Mouse (Mus musculus): ENCODE measurements around the gene Iqcb1.
A peak's percentile ranks its signal among the peaks of the same experiment; 100 is the strongest.
"Not testable (repeated sequence)": the region's sequence is repeated elsewhere in the genome, so short reads cannot be mapped to it uniquely, and the experiment has no call there.

The Iqcb1 gene

DNA sequence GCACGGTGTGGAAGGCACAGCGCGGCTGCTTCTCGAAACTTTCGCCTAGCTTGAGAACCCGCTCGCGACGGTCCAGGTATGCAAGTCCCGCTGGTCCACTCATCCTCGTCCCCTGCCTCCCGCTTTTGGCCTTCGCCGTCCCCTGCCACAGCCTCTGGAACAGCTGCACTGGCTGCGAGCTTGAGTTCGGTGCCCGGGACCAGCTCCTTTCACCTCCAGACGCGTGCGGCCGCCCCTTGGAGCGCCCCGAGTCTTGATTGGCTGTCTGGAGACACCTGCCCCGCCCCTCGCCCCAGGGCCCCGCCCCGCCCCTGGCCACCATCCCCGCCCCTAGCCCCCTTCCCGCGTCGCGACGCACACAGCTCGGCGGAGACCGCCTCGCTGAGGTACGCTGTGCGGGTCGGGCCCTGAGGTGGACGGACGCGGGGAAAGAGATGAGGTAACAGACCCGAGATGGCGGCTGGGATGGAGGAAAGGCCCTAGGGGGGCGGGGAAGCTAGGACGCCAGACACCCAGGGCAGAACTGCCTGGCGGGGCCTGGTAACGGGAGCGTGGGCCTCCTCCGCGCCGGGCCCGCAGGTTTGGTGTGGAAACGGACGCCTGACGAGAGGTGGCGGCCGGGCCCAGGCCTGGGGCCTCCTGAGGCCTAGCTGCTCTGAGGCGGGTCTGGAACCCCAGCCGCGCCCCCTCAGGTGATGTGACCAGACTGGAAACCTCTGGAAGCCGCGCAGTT lies at the start of gene Iqcb1:
TSS of gene Iqcb1 (plus strand) at position 332 of the 733 bp plus-strand sequence.
- DNase-seq (ENCODE audit: low read depth, low spot score), result peak; percentile 77

DNA sequence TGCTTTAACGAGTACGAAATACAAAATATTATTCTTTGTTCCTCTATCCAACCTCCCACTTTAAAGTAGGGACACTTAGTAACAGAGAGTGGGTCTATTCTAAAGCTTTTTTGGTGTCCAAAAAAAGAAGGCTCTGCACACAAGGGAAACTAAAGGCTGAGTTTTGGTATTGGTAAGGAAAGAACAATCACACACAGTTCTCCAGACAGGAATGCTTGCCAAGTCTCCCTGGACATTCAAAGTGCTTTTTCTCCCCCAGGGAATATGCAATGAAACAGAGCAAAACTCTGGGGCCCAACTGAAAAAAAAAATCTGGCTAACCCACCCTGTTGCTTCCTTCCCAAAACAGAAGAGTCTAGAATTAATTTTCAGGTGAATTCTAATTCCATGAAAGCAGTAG lies 44.0 kb upstream of the Iqcb1 start:
- DNase-seq (ENCODE audit: low read depth, low spot score), result no peak

DNA sequence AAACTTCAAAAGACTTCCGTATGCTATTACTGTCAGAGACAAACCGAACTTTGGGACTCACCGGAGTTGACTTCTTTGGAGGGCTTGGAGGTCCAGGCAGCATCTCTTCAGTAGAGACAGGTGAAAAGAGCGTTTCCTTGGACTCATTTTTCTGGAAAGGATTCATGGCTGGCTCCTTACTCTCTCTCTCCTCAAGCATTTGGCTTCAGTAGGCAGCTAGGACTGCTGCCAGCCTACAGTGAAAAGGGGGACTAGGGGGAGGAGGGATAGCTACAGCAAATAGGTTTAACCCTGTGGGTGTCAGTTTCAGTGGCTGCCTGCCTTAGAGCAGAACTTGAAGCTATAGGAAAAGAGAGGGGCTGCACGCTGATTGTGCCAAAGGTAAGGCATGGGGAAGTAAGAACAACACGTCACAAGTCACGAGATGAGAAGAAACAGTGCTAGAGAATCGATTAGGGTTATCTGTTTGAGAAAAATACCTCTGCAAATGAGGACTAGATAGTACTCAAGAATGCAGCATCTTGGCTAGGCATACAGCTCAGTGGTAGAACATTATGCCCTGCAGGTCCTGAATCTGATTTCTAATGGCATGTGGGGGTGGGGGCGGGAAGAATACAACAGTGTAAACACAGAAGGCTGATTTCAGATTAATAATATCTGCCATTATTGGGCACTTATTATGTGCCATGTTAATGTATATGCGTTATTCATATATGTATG lies 43.4 kb upstream of the Iqcb1 start, which contains the start of gene Slc15a2:
TSS of gene Slc15a2 (minus strand) at position 369 of the 720 bp plus-strand sequence.
- no peak for DNase-seq (ENCODE audit: low read depth, low spot score)

DNA sequence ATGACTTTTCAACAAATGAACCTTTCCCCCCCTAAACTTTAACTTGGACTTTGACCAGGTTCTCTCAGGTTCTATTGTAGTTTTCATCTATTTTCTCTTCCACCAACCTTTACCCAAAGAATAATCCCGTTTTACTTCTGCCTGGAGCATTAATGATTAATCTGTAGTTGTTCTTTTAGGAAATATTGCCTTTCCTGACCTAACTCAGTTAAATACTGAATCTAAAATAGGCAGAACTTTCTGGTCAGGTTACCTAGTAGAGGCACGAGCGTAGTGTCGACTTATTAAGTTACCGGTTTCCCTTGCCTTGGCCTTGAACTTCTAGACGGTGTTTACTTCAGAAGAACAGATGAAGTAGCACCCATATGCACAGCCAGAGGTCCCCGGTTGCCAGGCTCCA lies 41.7 kb upstream of the Iqcb1 start:
- no peak for DNase-seq (ENCODE audit: low read depth, low spot score)

DNA sequence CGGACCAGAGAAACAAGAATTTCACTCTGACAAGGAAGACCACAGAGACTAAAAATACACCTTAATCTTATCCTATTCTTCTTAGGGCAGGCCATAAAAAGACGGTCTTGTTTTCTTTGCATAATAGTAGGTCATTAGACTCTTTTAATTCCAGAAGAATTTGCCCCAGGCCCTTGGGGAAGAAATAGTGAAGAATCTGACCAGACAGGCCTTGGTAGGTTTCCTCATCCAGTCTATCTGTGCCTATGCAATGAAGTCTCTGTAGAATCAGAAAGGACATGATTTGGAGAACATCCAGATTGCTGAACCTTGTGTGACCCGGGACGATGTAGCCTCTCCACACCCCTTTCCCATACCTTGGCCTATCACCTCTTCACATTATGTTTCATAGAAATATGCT lies 38.0 kb upstream of the Iqcb1 start:
- DNase-seq (ENCODE audit: low read depth, low spot score), result no peak

DNA sequence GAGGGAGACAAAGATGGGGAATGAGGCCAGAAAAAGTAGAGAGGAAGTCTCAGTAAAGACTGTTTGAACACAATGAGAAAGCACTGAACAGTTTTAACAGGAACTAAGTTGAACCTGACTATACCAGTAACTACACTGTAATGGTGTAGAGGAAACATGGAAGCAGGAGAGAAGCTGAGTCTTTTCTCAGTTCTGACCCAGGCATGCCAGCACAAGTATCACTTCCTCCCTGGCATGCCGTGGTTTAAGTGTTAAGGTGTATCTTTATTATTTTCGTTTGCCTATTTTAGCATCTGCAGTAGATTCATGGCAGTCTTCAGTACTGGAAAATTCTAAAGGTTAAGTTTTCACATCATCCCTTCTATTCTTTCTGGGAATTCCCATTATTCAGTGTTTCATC lies 33.2 kb upstream of the Iqcb1 start:
- no peak for DNase-seq (ENCODE audit: low read depth, low spot score)

DNA sequence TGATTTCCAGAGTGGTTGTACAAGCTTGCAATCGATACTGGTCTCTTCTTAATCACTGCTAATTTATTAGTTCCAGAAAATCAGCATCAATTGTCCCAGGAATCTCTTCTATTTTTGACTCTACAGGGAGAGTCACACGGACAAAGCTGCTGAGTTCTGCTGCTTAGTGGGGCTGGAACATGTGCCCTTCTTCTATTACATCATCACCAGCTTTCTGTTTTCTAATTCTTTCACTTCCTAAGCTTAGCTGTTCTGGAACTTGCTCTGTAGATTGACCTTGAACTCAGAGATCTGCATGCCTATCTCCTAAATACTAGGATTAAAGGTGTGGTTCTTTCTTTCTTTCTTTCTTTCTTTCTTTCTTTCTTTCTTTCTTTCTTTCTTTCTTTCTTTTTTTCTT lies 29.9 kb upstream of the Iqcb1 start:
- DNase-seq (ENCODE audit: low read depth, low spot score), result no peak

DNA sequence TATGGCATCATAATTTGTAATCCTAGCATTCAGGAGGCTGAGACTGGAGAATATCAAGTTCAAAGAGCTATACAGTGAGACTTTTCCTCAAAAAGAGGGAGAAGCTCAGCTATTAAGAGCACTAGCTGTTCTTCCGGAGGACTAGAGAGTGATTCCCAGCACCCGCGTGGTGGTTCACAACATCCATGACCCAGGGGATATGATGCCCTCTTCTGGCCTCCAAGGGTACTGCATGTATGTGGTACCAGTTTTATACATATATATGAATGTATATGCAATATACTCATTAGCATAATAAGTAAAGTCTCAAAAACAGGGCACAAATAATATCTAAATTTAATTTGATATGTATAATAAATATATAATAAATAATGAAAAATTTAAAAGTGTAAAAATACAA lies 25.8 kb upstream of the Iqcb1 start:
- DNase-seq (ENCODE audit: low read depth, low spot score), result no peak

DNA sequence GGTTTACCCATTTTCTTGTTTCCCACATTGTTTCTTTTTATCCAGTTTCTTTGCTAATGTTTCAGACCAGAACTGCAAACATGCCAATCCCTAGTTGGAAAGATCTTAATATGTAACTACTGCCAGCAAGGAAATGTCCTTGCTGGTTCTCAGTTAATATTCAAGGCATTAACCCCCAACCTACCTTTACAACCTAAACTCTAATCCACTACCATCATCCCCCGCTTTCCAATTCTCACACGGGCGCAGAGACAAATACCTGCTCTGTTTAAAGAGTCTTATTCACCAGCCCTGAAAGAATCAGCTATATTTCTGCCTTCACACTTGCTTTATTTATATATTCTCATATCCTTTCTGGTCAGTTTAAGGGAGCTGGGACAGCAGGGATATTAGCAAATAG lies 19.6 kb upstream of the Iqcb1 start:
- no peak for DNase-seq (ENCODE audit: low read depth, low spot score)

DNA sequence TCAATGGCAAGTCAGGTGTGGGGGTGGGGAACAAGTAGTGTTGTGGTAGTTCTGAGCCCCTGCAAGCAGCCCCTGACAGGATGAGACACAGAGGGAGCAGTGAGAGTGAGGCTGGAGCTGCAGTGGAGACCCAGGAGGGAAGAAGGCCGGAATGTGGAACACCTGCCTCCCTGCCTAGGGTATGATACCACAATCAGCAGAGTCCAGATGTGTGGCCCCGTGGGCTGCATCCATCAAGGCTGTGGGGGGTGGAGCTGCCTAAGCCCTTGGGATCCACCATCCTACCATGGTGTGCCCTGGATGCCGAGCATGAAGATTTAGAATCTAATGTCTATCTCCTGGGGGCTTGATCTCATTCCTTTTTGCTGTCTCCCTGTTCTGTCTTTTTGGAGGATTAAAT lies 14.5 kb upstream of the Iqcb1 start:
- no peak for DNase-seq (ENCODE audit: low read depth, low spot score)

DNA sequence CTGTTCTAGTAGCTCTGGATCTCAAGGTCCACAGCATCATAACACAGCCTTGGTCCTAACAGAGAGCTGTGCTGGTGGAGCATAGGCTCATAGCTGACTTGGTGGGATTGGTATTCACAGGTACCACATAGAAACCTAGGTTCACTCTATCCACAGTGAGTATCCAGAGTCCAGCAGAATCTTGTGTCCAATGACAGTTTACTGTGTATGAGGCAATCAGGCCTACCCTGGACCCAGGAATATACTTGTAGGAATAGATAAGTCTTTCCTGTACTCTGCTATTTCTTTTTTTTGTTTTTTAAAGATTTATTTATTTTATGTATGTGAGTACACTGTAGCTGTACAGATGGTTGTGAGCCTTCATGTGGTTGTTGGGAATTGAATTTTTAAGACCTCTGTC lies 11.3 kb upstream of the Iqcb1 start:
- no peak for DNase-seq (ENCODE audit: low read depth, low spot score)

DNA sequence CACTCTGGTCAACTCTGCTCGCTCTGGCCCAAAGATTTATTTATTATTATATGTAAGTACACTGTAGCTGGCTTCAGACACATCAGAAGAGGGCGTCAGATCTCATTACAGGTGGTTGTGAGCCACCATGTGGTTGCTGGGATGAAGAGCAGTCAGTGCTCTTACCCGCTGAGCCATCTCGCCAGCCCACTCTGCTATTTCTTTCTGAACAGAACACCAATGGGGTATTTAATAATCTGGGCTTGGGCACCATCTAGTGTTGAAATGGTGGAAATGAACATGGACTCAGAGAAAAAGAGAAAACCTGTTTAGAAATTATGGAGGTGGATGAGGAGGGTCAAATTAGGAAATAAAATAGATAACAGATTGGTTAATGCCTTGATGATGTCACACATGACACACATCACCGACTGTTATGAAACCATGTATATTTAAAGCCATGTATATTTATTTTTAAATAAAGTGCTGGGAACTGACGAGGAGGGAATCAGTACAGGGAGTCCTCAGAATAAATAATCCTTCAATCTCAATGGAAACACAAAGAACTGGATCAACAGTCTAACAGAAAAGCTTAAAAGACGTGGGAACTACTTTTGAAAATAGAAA lies 10.8 kb upstream of the Iqcb1 start:
- peak; percentile 95 for DNase-seq (ENCODE audit: low read depth, low spot score)

DNA sequence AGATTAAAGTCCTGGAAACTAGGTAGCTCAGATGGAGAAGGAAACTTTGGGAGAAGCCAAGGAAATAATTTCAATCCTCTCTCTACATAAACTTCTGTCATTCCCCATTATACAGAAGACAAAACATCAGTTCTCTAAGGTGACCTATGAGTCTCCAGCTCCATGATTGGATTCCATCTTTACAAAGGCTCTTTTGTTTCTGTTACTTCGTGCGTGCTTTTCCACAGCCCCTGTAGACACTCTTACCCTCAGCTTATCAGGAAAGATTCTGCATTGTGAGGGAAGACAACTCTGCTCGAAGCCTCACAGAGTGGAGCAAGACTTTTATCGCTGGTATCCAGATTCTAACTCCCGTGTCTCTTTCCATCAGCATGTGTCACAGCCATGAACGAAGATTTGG lies 8.2 kb upstream of the Iqcb1 start:
- DNase-seq (ENCODE audit: low read depth, low spot score), result no peak

DNA sequence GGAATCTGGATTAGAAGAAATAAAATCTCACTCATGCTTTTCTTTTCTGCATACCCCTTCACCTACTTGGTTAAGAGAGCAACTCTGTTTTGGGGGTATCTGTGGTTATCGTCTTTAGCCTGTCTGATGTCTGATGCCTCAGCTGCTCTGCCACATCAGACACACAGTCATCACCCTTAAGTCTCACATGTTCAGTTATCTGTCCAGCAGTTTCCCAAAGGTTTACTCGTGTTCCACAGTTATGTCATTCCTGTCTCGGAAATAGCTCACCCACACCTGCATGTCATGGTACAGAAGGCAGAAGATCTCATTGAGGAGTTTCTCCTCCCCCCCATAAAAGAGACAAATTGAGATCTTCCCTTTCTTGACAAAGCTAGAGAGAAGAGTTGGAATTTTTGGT lies 7.4 kb upstream of the Iqcb1 start:
- peak; percentile 14 for DNase-seq (ENCODE audit: low read depth, low spot score)

DNA sequence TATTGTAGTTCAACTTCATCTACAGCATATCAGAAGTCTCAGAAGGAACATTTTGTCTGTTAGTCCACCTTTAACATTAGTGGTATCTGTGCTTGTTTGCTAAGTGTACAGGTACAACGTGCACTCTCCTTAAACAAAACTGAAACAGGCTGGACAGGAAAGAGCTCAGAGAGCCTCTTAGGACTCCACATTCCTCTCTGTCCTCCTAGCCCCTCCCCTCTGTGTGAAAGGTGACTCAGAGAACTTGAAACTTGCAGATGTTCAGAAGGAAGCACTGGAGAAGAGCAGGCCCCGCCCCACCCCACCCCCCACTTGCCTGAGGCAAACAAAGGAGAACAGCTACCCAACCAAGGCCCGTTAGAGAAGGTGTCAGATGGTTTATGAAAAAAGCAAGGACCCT lies 6.7 kb upstream of the Iqcb1 start:
- DNase-seq (ENCODE audit: low read depth, low spot score), result peak; percentile 99

DNA sequence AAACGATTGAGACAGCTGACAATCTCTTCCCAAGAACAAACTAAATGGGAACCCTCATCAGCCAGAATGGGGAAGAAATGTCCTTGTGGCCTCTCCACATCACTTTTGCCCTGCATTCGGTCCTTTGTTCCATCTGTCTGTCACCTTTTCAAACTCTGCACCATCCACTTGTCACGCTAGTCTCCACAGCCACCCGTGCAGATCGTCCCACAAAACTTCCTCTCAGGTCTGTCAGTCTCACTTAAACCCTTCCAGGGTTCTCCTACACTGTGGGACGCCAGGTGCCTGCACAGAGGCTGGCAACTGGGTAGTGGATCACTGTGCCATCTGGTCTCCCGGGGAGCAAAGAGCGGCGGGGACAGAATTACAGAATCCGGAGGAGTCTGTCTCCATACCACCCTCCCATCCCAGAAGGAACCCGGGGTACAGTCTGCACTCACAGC lies 553 bp upstream of the Iqcb1 start:
- DNase-seq (ENCODE audit: low read depth, low spot score), result peak; percentile 6

DNA sequence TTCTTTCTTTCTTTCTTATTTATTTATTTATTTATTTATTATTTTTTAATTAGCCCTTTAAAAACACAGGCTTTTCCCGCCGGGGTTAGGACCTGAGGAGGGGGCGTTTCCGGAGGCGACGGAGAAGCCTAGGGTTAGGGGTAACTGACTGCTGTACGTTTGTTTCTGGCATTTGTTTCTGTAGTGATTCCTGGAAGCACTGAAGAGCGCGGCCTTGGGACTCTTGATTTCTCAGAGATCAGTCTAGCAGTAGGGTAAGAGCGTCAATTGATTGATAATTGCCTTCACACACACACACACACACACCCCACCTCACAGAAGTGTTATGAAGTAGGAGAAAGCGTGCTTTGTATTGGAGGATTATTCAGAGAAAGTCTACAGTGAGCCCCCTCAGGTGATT lies 635 bp downstream of the Iqcb1 start:
- peak; percentile 32 for DNase-seq (ENCODE audit: low read depth, low spot score)

DNA sequence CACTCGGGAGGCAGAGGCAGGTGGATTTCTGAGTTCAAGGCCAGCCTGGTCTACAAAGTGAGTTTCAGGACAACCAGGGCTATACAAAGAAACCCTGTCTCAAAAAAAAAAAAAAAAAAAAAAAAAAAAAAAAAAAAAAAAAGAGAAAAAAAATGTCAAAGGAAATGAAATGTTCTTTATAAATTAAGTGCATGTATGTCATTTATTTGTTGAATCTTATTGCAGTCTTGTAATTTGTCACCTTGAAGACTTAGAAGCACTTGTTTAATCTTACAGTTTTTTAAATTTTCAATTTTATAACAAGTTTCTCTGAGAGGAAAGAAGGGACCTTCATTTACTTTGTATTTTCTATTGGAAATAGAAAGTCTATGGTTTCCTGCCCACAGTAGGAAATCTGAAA lies 18.7 kb downstream of the Iqcb1 start:
- not testable (repeated sequence) for DNase-seq (ENCODE audit: low read depth, low spot score)

DNA sequence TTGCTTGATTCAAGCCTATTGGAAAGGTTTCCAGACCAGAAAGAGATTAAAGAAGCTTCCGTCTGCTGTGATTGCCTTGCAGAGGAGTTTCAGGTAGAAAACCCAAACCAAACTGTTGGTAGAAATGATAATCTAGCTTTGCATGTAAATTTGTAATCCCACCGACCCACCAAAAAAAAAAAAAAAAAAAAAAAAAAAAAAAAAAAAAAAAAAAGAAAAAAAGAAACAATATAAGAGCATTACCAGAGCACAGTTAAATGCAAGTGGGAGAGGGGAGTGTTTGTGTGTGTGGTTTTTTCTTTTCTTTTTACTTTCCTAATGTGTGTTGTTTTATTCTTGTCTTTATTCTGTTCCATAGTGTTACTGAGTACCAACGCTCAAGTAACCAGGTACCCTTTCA lies 23.0 kb downstream of the Iqcb1 start:
- no peak for DNase-seq (ENCODE audit: low read depth, low spot score)

DNA sequence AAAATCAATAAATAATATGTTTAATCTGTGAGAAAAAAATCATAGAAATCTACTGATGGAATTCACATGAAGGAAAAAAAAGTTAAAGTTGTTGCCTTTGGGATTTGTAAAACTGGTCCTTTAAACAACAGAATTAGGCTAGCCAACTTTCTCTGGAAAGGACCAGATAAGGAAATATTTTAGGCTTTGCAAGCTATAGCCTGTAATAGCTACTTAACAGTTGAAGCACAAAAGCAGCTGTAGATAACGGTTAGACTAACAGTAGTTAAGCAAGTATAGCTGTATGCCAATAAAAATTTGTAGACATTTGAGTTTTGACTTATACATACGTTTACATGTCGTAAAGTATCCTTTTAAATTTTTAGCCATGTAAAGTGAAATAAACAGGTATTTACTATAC lies 35.4 kb downstream of the Iqcb1 start:
- DNase-seq (ENCODE audit: low read depth, low spot score), result no peak

DNA sequence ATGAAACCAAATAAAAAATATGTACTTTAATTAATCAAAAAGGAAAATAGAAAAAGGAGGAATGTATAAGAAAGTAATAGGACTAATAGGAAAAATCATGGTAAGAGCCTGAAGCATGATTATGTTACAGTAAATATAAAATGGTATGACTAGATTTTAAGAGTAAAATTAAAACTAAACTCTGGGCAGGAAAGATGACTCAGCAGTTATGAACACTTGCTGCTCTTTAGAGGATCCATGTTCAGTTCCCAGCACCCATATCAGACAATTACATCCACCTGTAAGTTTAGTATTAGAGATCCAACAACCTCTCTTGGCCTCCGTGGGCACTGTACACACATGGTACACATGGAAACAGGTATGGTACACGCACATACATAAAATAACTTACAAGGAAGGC lies 41.3 kb downstream of the Iqcb1 start:
- no peak for DNase-seq (ENCODE audit: low read depth, low spot score)

DNA sequence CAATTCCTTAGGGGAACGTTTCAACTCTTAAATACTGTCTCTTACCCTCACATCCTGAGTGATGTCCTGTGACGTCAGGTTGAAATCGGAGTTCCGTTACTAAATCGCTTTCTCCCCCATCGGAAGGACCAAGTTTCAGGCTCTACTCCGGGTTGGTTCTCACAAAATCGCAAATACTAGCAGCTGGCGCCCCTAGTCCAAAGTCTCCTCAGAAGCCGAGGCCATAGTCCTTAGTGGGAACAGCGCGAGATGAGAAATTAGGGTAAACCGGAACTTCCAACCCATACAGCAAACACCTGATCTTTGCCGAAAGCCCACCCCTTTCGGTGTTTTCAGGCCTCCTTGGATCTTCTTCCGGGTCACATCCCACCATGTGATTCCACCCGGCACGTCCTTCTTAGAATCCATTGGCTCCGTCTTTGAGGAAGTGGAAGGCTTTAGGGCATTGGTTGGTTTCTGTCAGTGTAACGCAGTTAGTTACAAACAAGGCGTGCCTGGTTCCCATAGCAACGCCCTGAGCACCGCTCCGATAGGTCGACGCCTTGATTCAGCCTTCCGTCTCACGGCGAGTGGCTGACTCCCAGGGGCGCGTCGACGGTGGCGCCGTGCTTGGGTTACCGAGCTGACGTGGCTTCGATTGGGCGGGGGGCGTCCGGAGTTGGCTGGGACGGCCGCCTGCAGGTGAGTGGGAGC lies 46.5 kb downstream of the Iqcb1 start, which contains the start of the genes Eaf2 and Golgb1:
TSS of gene Eaf2 (minus strand) at position 421 of the 693 bp plus-strand sequence.
TSS of gene Golgb1 (plus strand) at position 558 of the 693 bp plus-strand sequence.
- DNase-seq (ENCODE audit: low read depth, low spot score), result peak; percentile 100
